Mouse (Mus musculus): ENCODE measurements around the gene Trim14. TPM values are rescaled to one million over a fixed set of nuclear protein-coding genes. Genes with fewer than 3 reads are reported as not detected.

Trim14 gene
- total RNA-seq, 2 experiments from 2014 or later: 0.56 to 1.2 TPM

DNA sequence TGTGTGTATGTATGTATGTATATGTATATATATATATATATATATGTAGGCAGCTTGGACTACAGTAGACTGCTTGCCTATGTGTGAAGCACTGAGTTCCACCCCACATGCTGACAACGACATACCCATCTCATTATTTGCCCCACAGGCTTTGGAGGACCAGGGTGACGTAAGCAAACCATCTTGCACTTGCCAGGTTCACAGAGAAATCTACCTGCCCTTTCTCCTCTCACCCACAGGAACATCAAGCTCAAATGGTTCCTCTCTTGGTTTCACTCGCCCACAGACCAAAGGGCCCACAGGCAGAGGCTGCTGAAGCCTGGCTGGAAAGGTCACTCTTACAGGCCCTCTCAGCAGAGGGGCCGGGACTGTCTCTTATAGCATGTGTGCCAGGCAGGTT, 36.7 kb upstream of the Trim14 start:
- TF ChIP-seq CTCF (IDR thresholded peaks at IDR 0.05): no peak
- Histone ChIP-seq H3K4me3 (no peak overlapping the region), H3K27ac (no peak overlapping the region)
- DNase-seq: no peak
- intact Hi-C loops (cut with DNase I): no loop called here

- intact Hi-C loops (cut with DNase I): no loop called here
- Histone ChIP-seq H3K4me3 (no peak overlapping the region), H3K27ac (no peak overlapping the region)
- DNase-seq: no peak
- TF ChIP-seq CTCF (IDR thresholded peaks at IDR 0.05): no peak
Measured at GRCm38 (mm10) chr4:46571744-46572143, 35.8 kb upstream of the Trim14 start.

DNA sequence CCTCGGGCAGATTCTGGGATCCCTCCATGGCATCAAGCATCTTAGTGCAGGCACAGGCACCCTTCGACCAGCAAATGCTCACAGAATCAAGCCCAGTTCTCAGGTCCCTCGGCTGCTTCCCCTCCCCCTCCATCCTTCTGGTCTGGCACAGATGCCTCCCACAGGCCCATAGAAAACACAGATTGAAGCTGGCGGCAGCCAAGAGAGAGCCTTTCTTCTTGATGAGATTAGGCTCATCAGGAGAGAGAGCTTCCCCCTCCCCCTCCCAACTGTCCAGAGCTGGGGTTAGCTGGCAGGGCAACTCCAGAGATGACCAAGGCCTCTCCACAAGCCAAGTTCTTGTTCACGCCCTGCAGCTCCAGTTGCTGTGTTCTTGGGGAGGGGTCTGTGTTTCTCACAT, 33.7 kb upstream of the Trim14 start:
- Histone ChIP-seq H3K4me3 (no peak overlapping the region), H3K27ac (no peak overlapping the region)
- TF ChIP-seq CTCF (IDR thresholded peaks at IDR 0.05): no peak
- DNase-seq: no peak
- intact Hi-C loops (cut with DNase I): no loop called here

- TF ChIP-seq CTCF (IDR thresholded peaks at IDR 0.05): no peak
- intact Hi-C loops (cut with DNase I): no loop called here
- Histone ChIP-seq H3K4me3 (no peak overlapping the region), H3K27ac (no peak overlapping the region)
- no peak for DNase-seq
Measured at GRCm38 (mm10) chr4:46568169-46568568, 32.2 kb upstream of the Trim14 start.

DNA sequence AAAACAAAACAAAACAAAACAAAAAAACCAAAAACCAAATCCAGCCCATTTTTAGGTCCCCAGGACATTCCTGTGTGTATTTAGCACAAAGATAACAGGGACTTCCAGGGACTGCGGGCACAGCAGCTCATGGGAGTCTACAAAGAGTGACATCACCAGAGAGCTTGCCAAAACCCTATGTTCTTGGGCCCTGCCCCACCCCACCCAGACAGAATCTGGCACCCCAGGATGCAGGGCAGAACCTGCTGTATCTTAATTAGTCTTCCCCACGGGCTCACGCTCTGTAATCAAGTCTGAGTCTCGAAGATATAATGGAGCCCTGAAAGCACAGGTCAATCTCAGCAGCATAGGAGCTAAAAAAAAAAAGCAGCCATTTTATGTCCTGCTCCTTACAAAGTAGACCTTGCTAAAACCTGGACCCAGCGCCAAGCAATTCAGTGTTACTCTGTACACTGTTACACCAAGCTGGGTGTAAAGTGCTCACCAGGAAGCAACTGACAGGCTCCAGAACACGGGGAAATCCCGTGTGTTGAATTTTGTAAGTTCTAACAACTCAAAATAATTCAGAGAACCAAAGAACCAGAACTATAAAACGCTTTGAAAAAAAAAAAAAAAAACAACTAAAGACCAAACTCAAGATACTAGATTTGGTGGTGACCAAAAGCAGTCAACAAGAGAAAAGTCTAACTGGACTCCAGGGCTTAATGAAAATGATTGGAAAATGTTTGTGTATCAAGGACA, 31.2 kb upstream of the Trim14 start:
- H3K27ac ChIP-seq: no peak overlapping the region
- intact Hi-C loops (cut with DNase I): no loop called here
- DNase-seq: no peak
- no peak overlapping the region for H3K4me3 ChIP-seq
- no peak for TF ChIP-seq CTCF (IDR thresholded peaks at IDR 0.05)

DNA sequence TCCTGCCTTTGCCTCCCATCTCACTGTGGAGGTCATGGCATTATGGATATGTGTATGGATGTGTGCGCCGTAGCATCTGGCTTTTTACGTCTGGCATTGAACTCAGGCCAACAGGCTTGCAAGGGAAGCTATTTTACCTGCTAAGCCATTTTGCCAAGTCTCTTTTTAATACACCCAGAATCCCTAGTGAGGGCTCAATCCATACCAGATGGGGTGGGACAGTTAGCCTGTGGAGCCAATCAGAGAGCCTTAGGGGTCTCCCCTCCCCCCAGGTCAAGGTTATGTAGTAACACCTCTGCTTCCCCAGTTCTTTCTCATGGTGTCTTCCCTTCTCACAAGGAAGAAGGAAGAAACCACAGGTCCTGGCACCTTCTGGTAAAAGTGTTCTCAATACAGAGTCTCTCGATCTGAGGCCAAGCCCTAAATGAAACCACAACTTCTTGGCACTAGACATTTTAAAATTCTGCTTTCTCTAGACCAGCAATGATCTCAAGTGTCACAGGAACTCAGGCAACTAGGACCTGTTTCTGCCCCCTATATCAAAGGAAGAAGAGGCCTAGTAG, 29.5 kb upstream of the Trim14 start:
- no peak for DNase-seq
- TF ChIP-seq CTCF (IDR thresholded peaks at IDR 0.05): no peak
- Histone ChIP-seq H3K27ac (no peak overlapping the region), H3K4me3 (no peak overlapping the region)
- intact Hi-C loops (cut with DNase I): no loop called here

GRCm38 (mm10) chr4:46564247-46564646, 28.3 kb upstream of the Trim14 start:
- DNase-seq: no peak
- Histone ChIP-seq H3K27ac (no peak overlapping the region), H3K4me3 (no peak overlapping the region)
- no peak for TF ChIP-seq CTCF (IDR thresholded peaks at IDR 0.05)
- intact Hi-C loops (cut with DNase I): no loop called here

- DNase-seq: peak; percentile 40
- no peak overlapping the region for H3K4me3 ChIP-seq
- intact Hi-C loops (cut with DNase I): no loop called here
- no peak overlapping the region for H3K27ac ChIP-seq
- no peak for TF ChIP-seq CTCF (IDR thresholded peaks at IDR 0.05)
Measured at GRCm38 (mm10) chr4:46563847-46564246, 27.9 kb upstream of the Trim14 start.

- TF ChIP-seq CTCF (IDR thresholded peaks at IDR 0.05): no peak
- no peak for DNase-seq
- Histone ChIP-seq H3K27ac (no peak overlapping the region), H3K4me3 (no peak overlapping the region)
- intact Hi-C loops (cut with DNase I): no loop called here
Measured at GRCm38 (mm10) chr4:46562841-46563240, 26.9 kb upstream of the Trim14 start.

- no peak for DNase-seq
- H3K27ac ChIP-seq: no peak overlapping the region
- H3K4me3 ChIP-seq: no peak overlapping the region
- intact Hi-C loops (cut with DNase I): no loop called here
- no peak for TF ChIP-seq CTCF (IDR thresholded peaks at IDR 0.05)
Measured at GRCm38 (mm10) chr4:46562037-46562436, 26.1 kb upstream of the Trim14 start.

GRCm38 (mm10) chr4:46560069-46560705, 24.2 kb upstream of the Trim14 start:
- DNase-seq: no peak
- Histone ChIP-seq H3K27ac (no peak overlapping the region), H3K4me3 (no peak overlapping the region)
- no peak for TF ChIP-seq CTCF (IDR thresholded peaks at IDR 0.05)
- intact Hi-C loops (cut with DNase I): no loop called here

DNA sequence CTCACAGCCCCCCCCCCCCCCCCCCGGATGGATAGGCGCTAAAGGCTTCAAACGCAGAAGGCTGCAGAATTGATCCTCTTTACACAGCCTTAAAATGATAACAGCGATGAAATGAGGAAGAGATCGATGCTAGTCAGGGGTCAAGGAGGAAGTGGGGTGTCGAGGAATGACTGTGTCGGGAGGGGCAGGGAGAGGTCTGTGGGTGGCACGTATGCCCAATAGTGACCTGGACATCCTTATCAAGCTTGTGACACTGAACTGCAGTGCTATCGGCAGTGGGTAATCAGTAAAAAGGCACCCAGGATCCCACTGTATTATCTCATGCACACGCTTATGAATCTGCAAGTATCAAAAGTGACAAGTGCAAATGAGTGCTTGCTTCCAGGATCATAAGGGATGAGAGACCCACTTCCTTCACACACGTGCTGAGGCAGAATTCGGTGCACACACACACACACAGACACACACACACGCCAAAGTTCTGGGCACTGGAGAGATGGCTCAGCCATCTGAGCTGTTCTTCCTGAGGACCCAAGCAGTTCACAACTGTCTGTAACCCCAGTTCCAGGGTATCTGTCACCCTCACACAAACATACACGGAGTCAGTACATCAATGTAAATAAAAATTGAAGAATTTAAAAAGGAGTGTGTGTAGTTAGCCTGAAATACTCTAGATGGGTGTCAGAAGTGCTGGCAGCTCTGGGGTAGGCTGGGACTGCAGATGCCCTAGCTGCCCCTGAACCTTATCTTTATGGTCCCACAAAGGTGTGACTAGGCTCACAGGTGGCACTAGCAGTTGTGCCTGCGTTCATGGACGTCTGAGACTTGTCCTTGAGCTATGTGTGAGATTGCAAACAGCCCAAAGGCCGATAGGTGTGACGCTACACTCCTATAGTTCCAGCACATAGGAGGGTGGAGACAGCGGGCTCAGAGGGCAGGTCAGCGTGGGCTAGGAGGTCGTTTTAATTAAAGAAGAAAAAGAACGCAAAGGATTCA, 23.0 kb upstream of the Trim14 start:
- H3K27ac ChIP-seq: no peak overlapping the region
- TF ChIP-seq CTCF (IDR thresholded peaks at IDR 0.05): no peak
- no peak overlapping the region for H3K4me3 ChIP-seq
- no peak for DNase-seq
- intact Hi-C loops (cut with DNase I): no loop called here
